Mouse (Mus musculus) E14TG2a.4 (cell line): ENCODE results near the gene Supv3l1.

ENCODE experiments used
- CTCF ChIP-seq: conservative IDR thresholded peaks from 2 replicates; pipeline ENCODE4 v1.5.1; 2014; ENCODE audit warnings: low read length
- NANOG ChIP-seq: IDR thresholded peaks from 2 replicates; pipeline ENCODE4 v1.6.1; 2014; ENCODE audit warnings: borderline replicate concordance, low read length, mixed read lengths
- POU5F1 ChIP-seq: IDR thresholded peaks from 2 replicates; pipeline ENCODE4 v1.6.1; 2014; ENCODE audit warnings: low read length, borderline replicate concordance

GRCm38 (mm10) chr10:62488266-62488665, 38.7 kb upstream of the Supv3l1 start:
- peak; percentile 55 for TF ChIP-seq CTCF
- TF ChIP-seq POU5F1, result no peak
- TF ChIP-seq NANOG, result no peak
